Mouse (Mus musculus) spleen, adult 2 months (tissue): Measurements from ENCODE around the gene Rab23. TPM values are rescaled to one million over a fixed set of nuclear protein-coding genes. Genes with fewer than 3 reads are reported as not detected.

Experiments
- DNase-seq, 2 experiments: peaks; one replicate each; pipeline versions ENCODE4 v3.0.0 to v3.0.0-alpha.2; 2012 to 2021; ENCODE audit warnings: low spot score in 2 of 2, low read depth in 1 of 2
- H3K27ac ChIP-seq: fragments of 200-500 bp; 2 replicates; pipeline ENCODE4 v1.5.1; 2012; ENCODE audit warnings: low read length, inconsistent platforms; ENCODE audit not compliant: insufficient read depth
- H3K27me3 ChIP-seq: fragments of 200-500 bp; 2 replicates; pipeline ENCODE4 v1.6.1; 2012; ENCODE audit warnings: mild to moderate bottlenecking, moderate library complexity, low read length, inconsistent platforms; ENCODE audit not compliant: control insufficient read depth, insufficient read depth
- H3K36me3 ChIP-seq: fragments of 200-500 bp; 2 replicates; pipeline ENCODE4 v1.6.1; 2012; ENCODE audit warnings: mild to moderate bottlenecking, low read length, inconsistent platforms; ENCODE audit not compliant: control insufficient read depth, insufficient read depth
- H3K4me1 ChIP-seq: fragments of 200-500 bp; 2 replicates; pipeline ENCODE4 v1.6.1; 2011; ENCODE audit warnings: inconsistent platforms; ENCODE audit not compliant: control insufficient read depth, insufficient read depth, insufficient read length
- H3K4me3 ChIP-seq: fragments of 200-500 bp; 2 replicates; pipeline ENCODE4 v1.5.1; 2011; ENCODE audit warnings: mild to moderate bottlenecking, inconsistent platforms; ENCODE audit not compliant: insufficient read depth, insufficient read length; ENCODE audit errors: extremely low read depth
- CTCF ChIP-seq: fragments of 200-500 bp; IDR thresholded peaks from 2 replicates; pipeline ENCODE4 v1.5.1; 2011; ENCODE audit warnings: mild to moderate bottlenecking, inconsistent platforms; ENCODE audit not compliant: insufficient read depth, insufficient read length, insufficient replicate concordance; ENCODE audit errors: extremely low read depth
- POLR2A ChIP-seq: fragments of 200-500 bp; IDR thresholded peaks from 2 replicates; pipeline ENCODE4 v1.6.1; 2011; ENCODE audit warnings: low read depth, low read length, inconsistent platforms
- WGBS: fragments of 180-500 bp; shearing (Covaris S2); methylation state at CpG from one replicate; pipeline ENCODE4 v1.1.7; 2018; 5-methylcytosine and 5-hydroxymethylcytosine counted together
- polyA plus RNA-seq: library from polyadenylated mRNA; depleted of rRNA; stranded (reverse); fragments of >200 nt; gene quantifications from 2 replicates; pipeline ENCODE4 v1.2.3, GENCODE M21; 2012

Gene Rab23
- polyA plus RNA-seq, 1 experiment = 2.1 TPM

- Histone ChIP-seq H3K27ac (no peak overlapping the region), H3K4me1 (no peaks in the 10 kb centered on the region), H3K27me3 (no peaks in the 10 kb centered on the region), H3K36me3 (no peaks in the 10 kb centered on the region), H3K4me3 (no peak overlapping the region)
- DNase-seq = no peak
- WGBS = 86% methylated on average over 2 of the region's 2 CpGs
- TF ChIP-seq CTCF (no peak), POLR2A (no peak)
Observed at GRCm38 (mm10) chr1:33696016-33696415, 23.7 kb upstream of the Rab23 start.

GRCm38 (mm10) chr1:33701244-33701643 lies 18.4 kb upstream of the Rab23 start:
- no peak overlapping the region for H3K4me3 ChIP-seq
- DNase-seq = no peak
- H3K4me1 ChIP-seq = no peaks in the 10 kb centered on the region
- no peak for TF ChIP-seq POLR2A
- no peak for TF ChIP-seq CTCF
- H3K27ac ChIP-seq = no peak overlapping the region
- no peaks in the 10 kb centered on the region for H3K27me3 ChIP-seq
- no peaks in the 10 kb centered on the region for H3K36me3 ChIP-seq
- WGBS = 92% methylated on average over 3 of the region's 3 CpGs

GRCm38 (mm10) chr1:33709615-33710014 lies 10.1 kb upstream of the Rab23 start:
- Histone ChIP-seq H3K4me3 (no peak overlapping the region), H3K4me1 (no peaks in the 10 kb centered on the region), H3K27ac (no peak overlapping the region), H3K36me3 (no peaks in the 10 kb centered on the region), H3K27me3 (no peaks in the 10 kb centered on the region)
- TF ChIP-seq CTCF = no peak
- TF ChIP-seq POLR2A = no peak
- WGBS = 48% methylated on average over 2 of the region's 2 CpGs
- DNase-seq = no peak

- TF ChIP-seq CTCF (no peak), POLR2A (no peak)
Observed at GRCm38 (mm10) chr1:33712026-33712425, 7.7 kb upstream of the Rab23 start.

GRCm38 (mm10) chr1:33714796-33715195 lies 4.9 kb upstream of the Rab23 start:
- WGBS = 16% methylated on average over 10 of the region's 10 CpGs
- TF ChIP-seq POLR2A (no peak), CTCF (no peak)
- no peak for DNase-seq
- H3K27me3 ChIP-seq = no peaks in the 10 kb centered on the region
- no peaks in the 10 kb centered on the region; the same call in 1 of the 2 replicates for H3K4me1 ChIP-seq
- no peak overlapping the region for H3K4me3 ChIP-seq
- H3K36me3 ChIP-seq = no peaks in the 10 kb centered on the region
- H3K27ac ChIP-seq = no peak overlapping the region

More at GRCm38 (mm10) chr1:33712026-33712425, 7.7 kb upstream of the Rab23 start:
- H3K27me3 ChIP-seq = no peaks in the 10 kb centered on the region
- no peak overlapping the region for H3K4me3 ChIP-seq
- 90% methylated on average over 5 of the region's 5 CpGs for WGBS
- H3K27ac ChIP-seq = no peak overlapping the region
- H3K4me1 ChIP-seq = no peaks in the 10 kb centered on the region
- no peak for DNase-seq
- no peaks in the 10 kb centered on the region for H3K36me3 ChIP-seq

- TF ChIP-seq CTCF (no peak), POLR2A (no peak)
- Histone ChIP-seq H3K27ac (no peak overlapping the region), H3K36me3 (no peaks in the 10 kb centered on the region)
Observed at GRCm38 (mm10) chr1:33717636-33718035, 2.1 kb upstream of the Rab23 start.

GRCm38 (mm10) chr1:33720231-33720630 lies 544 bp downstream of the Rab23 start:
- H3K36me3 ChIP-seq = peaks cover 3% of the 10 kb centered on the region; the same call in 1 of the 2 replicates
- peak overlapping the region; percentile 30; the same call in 1 of the 2 replicates for H3K27ac ChIP-seq
- DNase-seq = no peak
- no peak for TF ChIP-seq CTCF
- no peak for TF ChIP-seq POLR2A
- no peaks in the 10 kb centered on the region for H3K27me3 ChIP-seq
- H3K4me1 ChIP-seq = peaks cover 5% of the 10 kb centered on the region; the same call in 1 of the 2 replicates
- peak overlapping the region; percentile 89 for H3K4me3 ChIP-seq
- WGBS = 1% methylated on average over 40 of the region's 41 CpGs

More at GRCm38 (mm10) chr1:33717636-33718035, 2.1 kb upstream of the Rab23 start:
- no peak for DNase-seq
- no peak overlapping the region for H3K4me3 ChIP-seq
- no peaks in the 10 kb centered on the region for H3K27me3 ChIP-seq
- WGBS = 88% methylated on average over 1 of the region's 1 CpGs
- H3K4me1 ChIP-seq = peaks cover 5% of the 10 kb centered on the region; the same call in 1 of the 2 replicates
